Mouse (Mus musculus) embryonic facial prominence, embryonic 14.5 days (tissue): ENCODE measurements around the gene Cflar. TPM values are rescaled to one million over a fixed set of nuclear protein-coding genes. Genes with fewer than 3 reads are reported as not detected.

Experiments used
- ATAC-seq: fragments of 200-750 bp; cut with Nextera tagmentation; 2 replicates; pipeline ENCODE4 v1.8.0; 2017; ENCODE audit warnings: low read depth, moderate number of reproducible peaks, moderate TSS enrichment
- DNase-seq: peaks from one replicate; pipeline ENCODE4 v3.0.0-alpha.2; 2015; ENCODE audit warnings: low spot score
- H3K27ac ChIP-seq: fragments of 300-500 bp; sonication (generic); replicated peaks from 2 replicates; pipeline ENCODE4 v1.5.1; 2014; ENCODE audit warnings: low read depth, mild to moderate bottlenecking, low read length, moderate library complexity
- H3K27me3 ChIP-seq: fragments of 300-500 bp; sonication (generic); replicated peaks from 2 replicates; pipeline ENCODE4 v1.6.1; 2014; ENCODE audit warnings: low read length; ENCODE audit not compliant: control insufficient read depth, insufficient read depth
- H3K36me3 ChIP-seq: fragments of 300-500 bp; sonication (generic); 2 replicates; pipeline ENCODE4 v1.6.1; 2014; ENCODE audit warnings: low read length, mixed read lengths; ENCODE audit not compliant: control insufficient read depth, insufficient read depth
- H3K4me1 ChIP-seq: fragments of 300-500 bp; sonication (generic); 2 replicates; pipeline ENCODE4 v1.6.1; 2014; ENCODE audit warnings: antibody characterized with exemption, low read length; ENCODE audit not compliant: control insufficient read depth, insufficient read depth
- H3K4me2 ChIP-seq: fragments of 300-500 bp; sonication (generic); 2 replicates; pipeline ENCODE4 v1.6.1; 2014; ENCODE audit warnings: low read depth, mild to moderate bottlenecking, low read length, moderate library complexity, mixed read lengths
- H3K4me3 ChIP-seq: fragments of 300-500 bp; sonication (generic); 2 replicates; pipeline ENCODE4 v1.5.1; 2014; ENCODE audit warnings: low read depth, mild to moderate bottlenecking, low read length
- H3K9ac ChIP-seq: fragments of 300-500 bp; sonication (generic); 2 replicates; pipeline ENCODE4 v1.6.1; 2014; ENCODE audit warnings: low read depth, mild to moderate bottlenecking, low read length, moderate library complexity, mixed read lengths
- H3K9me3 ChIP-seq: fragments of 300-500 bp; sonication (generic); 2 replicates; pipeline ENCODE4 v1.6.1; 2016; ENCODE audit warnings: low read length; ENCODE audit not compliant: control insufficient read depth
- WGBS: fragments of 180-500 bp; shearing (Covaris S2); extraction: QIAGEN DNeasy Blood & Tissue Kit; methylation state at CpG from one replicate; pipeline ENCODE4 v1.1.7; 2014; 5-methylcytosine and 5-hydroxymethylcytosine counted together
- polyA plus RNA-seq: library from polyadenylated mRNA; unstranded; fragments of >200 nt; fragmentation: Nextera tagmentation; extraction: Ambion mirVana; gene quantifications from 2 replicates; pipeline ENCODE4 v1.2.1, GENCODE M21; 2014

The Cflar gene
- polyA plus RNA-seq, 1 experiment from 2014 or later: 32.4 TPM

- DNase-seq (no peak), ATAC-seq (no peak)
- no peaks in the 10 kb centered on the region for H3K36me3 ChIP-seq
- WGBS: 76% methylated on average over 3 of the region's 3 CpGs
- no peak overlapping the region for H3K9ac ChIP-seq
- H3K9me3 ChIP-seq: peaks cover 9% of the 10 kb centered on the region; the same call in 1 of the 2 replicates
- no peak overlapping the region for H3K4me3 ChIP-seq
- H3K27ac ChIP-seq: no peak overlapping the region
- H3K4me2 ChIP-seq: no peak overlapping the region
- H3K27me3 ChIP-seq: no peaks in the 10 kb centered on the region
- no peaks in the 10 kb centered on the region for H3K4me1 ChIP-seq
These were observed 95.3 kb downstream of the Cflar start for GRCm38 (mm10) chr1:58806651-58807050.

Other genes starting within 250 kb of the Cflar start
- 31.6 and 32.5 TPM in 2 replicates for gene Orc2, start 206.4 kb upstream of the Cflar start, polyA plus RNA-seq
- 8.0 and 8.4 TPM in 2 replicates for gene Fam126b, start 125.2 kb upstream of the Cflar start, polyA plus RNA-seq
- 160 and 176 TPM in 2 replicates for gene Ndufb3, start 125.1 kb upstream of the Cflar start, polyA plus RNA-seq
- gene Als2cr12, start 15.5 kb upstream of the Cflar start, polyA plus RNA-seq: 0.13 and 0.22 TPM in 2 replicates
- gene Casp8, start 83.9 kb downstream of the Cflar start, polyA plus RNA-seq: 23.3 and 24.2 TPM in 2 replicates